Mouse (Mus musculus): ENCODE data around the gene H2-M10.3.
"Not testable (repeated sequence)": the region's sequence is repeated elsewhere in the genome, so short reads cannot be mapped to it uniquely, and the experiment has no call there.

The H2-M10.3 gene

GRCm38 (mm10) chr17:36368317-36368716 lies at the start of gene H2-M10.3:
H2-M10.3 (minus strand) TSS chr17:36368417.
- DNase-seq (ENCODE audit: low spot score) = not testable (repeated sequence)

DNA sequence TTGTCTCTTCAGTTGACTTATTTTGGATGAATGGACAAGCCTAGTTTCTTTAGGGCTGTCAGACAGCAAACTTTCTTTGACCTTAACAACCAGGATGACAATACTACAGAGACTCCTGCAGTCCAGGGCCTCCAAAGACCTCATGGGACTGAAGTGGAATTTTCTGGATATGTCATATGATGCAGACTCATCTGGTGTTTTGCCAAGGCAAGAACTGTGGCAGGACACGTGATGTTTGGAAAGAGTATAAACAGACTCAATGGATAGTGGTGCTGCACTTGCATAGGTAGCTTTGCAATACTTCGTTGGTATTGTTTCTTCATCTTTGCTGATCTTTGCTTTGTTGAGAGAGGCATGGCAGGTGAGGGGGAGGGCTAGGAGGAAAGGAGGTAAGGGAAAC lies 49.2 kb upstream of the H2-M10.3 start:
- no peak for DNase-seq (ENCODE audit: low spot score)

DNA sequence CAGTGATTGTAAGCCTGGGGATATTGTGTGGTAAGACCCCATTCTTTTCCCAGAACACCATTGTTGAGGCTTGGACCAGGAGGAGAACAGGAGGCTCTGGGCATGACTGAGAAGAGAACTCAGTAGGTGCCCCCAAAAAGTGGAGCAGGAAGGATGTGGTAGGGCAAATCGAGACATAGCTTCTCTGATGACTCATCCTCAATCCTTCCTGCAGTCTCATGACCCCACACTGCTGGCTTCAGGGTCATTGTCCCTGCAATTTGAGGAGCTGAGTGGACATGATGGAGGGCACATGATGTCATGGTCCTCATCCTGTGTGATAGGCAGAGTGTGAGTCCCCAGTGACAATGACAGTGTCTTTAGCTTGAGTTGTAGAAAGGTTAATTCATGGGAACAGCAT lies 47.2 kb upstream of the H2-M10.3 start:
- DNase-seq (ENCODE audit: low spot score) = no peak

GRCm38 (mm10) chr17:36414361-36414760 lies 46.1 kb upstream of the H2-M10.3 start:
- no peak for DNase-seq (ENCODE audit: low spot score)

DNA sequence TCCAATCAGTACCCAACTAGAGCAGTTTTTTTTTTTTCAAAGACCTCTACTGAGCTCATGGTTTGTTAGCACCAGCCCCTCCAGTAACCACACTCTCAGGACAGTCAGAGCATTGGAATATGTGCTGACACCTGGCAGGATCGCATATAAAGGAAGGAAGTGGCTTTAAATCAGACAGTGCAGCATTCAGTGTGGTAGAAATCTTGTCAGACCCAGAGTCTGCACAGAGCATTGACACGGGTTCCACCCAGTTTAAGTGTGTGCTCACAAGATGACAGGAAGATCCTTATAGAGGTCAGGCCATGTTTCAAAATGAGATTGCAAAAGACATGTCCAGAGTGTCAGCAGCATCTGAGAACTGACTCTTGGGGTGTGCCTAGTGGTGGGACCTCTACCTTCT lies 21.7 kb upstream of the H2-M10.3 start:
- DNase-seq (ENCODE audit: low spot score) = no peak

- not testable (repeated sequence) for DNase-seq (ENCODE audit: low spot score)
Observed at GRCm38 (mm10) chr17:36362404-36362803, 5.8 kb downstream of the H2-M10.3 start.

GRCm38 (mm10) chr17:36357512-36357911 lies 10.7 kb downstream of the H2-M10.3 start:
- peak; percentile 45 for DNase-seq (ENCODE audit: low spot score)

DNA sequence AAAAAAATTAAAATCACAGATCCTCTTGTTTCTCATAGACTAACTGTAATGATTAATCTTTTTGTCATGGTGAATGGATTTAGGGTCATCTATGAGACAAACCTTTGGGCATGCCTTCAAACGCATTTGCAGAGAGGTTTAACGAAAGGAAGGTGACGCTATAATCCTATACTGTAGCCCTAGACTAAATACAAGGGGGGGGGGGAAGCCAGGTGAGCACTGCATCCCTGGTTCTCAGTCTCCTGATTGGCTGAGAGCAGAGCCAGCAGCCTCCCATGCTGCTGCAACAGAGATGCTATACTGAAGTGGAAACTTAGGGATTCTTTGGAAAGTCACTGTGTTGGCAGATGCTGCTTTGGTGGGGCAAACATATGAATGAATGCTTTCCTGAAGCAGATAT lies 12.5 kb downstream of the H2-M10.3 start:
- no peak for DNase-seq (ENCODE audit: low spot score)

DNA sequence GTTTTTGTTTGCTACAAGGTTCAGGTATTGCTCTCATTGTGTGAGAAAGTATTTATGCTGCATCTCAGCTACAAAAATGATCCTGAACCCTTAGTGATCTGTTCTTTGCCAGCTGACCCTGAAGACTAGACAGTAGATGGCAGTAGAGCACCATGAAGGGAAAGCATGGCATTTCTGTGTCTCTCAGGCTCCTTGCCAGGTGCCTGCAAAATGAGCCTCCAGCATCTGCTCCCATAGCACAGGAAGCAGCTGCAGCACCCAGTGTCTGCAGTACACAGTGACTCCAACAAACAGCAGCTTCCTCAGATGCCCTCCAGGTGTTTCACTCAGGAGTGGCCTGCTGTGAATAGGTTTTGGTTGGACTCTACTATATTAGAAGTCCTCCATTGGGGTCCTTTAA lies 12.9 kb downstream of the H2-M10.3 start:
- peak; percentile 70 for DNase-seq (ENCODE audit: low spot score)

DNA sequence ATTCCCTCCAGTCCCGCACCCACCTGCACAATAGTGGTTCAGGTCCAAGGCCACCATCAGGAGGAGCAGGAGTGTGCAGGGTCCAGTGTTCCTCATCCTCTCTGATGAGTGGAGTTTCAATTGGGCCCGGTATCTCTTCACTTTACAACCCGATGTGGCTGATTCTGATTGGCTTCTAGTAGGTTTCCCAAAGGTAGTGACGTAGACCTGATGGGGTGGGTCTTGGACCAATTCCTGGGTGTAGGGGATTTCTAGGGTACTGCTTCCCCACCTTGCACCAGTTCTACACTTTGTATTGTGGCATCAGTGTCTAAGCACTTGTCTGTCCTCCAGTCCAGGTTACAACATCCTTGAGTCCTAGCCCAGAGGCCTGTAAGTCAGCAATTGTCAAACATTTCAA lies 42.2 kb downstream of the H2-M10.3 start, which contains the start of gene H2-M10.1:
TSS of gene H2-M10.1 (minus strand) at position 101 of the 400 bp plus-strand sequence.
- no peak for DNase-seq (ENCODE audit: low spot score)

DNA sequence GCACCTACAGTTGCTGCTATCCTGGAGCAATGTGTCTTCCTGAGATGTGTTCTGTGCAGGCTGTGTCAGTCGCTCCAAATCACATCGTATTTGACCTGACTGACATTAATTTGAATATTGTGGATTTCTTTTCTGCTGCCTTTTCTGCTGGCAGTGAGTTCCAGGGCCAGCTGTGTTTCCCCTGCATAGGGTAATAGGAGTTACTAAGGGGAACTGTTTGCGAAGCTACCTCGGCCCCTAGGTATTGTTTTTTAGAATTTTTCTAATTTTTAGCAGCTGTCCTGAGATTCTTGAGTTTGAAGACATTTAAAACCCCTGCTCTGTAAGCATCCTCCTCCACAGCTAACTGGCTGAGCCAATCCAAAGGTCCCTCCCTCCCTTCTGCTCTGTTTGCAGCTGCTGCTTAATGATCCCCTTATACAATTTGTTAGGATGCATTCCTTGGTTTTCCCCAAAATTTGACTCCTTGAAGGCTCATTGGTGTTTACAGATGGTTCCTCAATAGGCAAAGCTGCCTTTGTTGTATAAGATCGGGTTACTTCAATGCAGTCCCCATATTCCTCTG lies 52.4 kb downstream of the H2-M10.3 start:
- no peak for DNase-seq (ENCODE audit: low spot score)

GRCm38 (mm10) chr17:36315041-36315688 lies 53.1 kb downstream of the H2-M10.3 start:
- DNase-seq (ENCODE audit: low spot score) = peak; percentile 73
